Mouse (Mus musculus): ENCODE data around the gene Tspan12. TPM values are rescaled to one million over a fixed set of nuclear protein-coding genes. Genes with fewer than 3 reads are reported as not detected.

Gene Tspan12
- polyA plus RNA-seq, 1 experiment from 2014 or later = 111 TPM

- no peak overlapping the region for H3K9ac ChIP-seq (ENCODE audit: low read depth, low read length)
- no peaks in the 10 kb centered on the region for H3K4me1 ChIP-seq (replicated peaks; ENCODE audit: insufficient read depth, low read length)
- H3K27ac ChIP-seq = no peak overlapping the region
- no peak for TF ChIP-seq CTCF (IDR thresholded peaks at IDR 0.05; ENCODE audit: low read depth)
- DNase-seq (ENCODE audit: low spot score) = no peak
- H3K27me3 ChIP-seq (ENCODE audit: insufficient read depth, low read length) = no peaks in the 10 kb centered on the region
- no peak overlapping the region for H3K4me2 ChIP-seq (ENCODE audit: low read length)
- no peaks in the 10 kb centered on the region for H3K9me3 ChIP-seq (replicated peaks; ENCODE audit: low read length)
- no peak overlapping the region for H3K4me3 ChIP-seq (replicated peaks; ENCODE audit: low read depth, low read length)
- ATAC-seq (replicated peaks; ENCODE audit: low FRiP score, low read depth) = no peak
- whole genome bisulfite sequencing = 85% methylated on average over 7 of the region's 7 CpGs
- H3K36me3 ChIP-seq (ENCODE audit: insufficient read depth, low read length) = peaks cover 3% of the 10 kb centered on the region; the same call in 1 of the 2 replicates
These were observed 78.0 kb downstream of the Tspan12 start for GRCm38 (mm10) chr6:21774213-21774916.

- no peak overlapping the region for H3K4me2 ChIP-seq (ENCODE audit: low read length)
- H3K9me3 ChIP-seq (replicated peaks; ENCODE audit: low read length) = no peaks in the 10 kb centered on the region
- TF ChIP-seq CTCF (IDR thresholded peaks at IDR 0.05; ENCODE audit: low read depth) = no peak
- no peaks in the 10 kb centered on the region for H3K27me3 ChIP-seq (ENCODE audit: insufficient read depth, low read length)
- no peak overlapping the region for H3K27ac ChIP-seq
- WGBS = 66% methylated on average over 1 of the region's 1 CpGs
- no peak overlapping the region for H3K9ac ChIP-seq (ENCODE audit: low read depth, low read length)
- ATAC-seq (replicated peaks; ENCODE audit: low FRiP score, low read depth) (no peak), DNase-seq (ENCODE audit: low spot score) (no peak)
- H3K36me3 ChIP-seq (ENCODE audit: insufficient read depth, low read length) = peaks cover 3% of the 10 kb centered on the region; the same call in 1 of the 2 replicates
- no peaks in the 10 kb centered on the region for H3K4me1 ChIP-seq (replicated peaks; ENCODE audit: insufficient read depth, low read length)
- no peak overlapping the region for H3K4me3 ChIP-seq (replicated peaks; ENCODE audit: low read depth, low read length)
These were observed 82.9 kb downstream of the Tspan12 start for GRCm38 (mm10) chr6:21769447-21769809.

- Histone ChIP-seq H3K9me3 (replicated peaks; ENCODE audit: low read length) (no peaks in the 10 kb centered on the region), H3K9ac (ENCODE audit: low read depth, low read length) (no peak overlapping the region), H3K27ac (no peak overlapping the region; the same call in 1 of the 2 replicates), H3K4me3 (replicated peaks; ENCODE audit: low read depth, low read length) (no peak overlapping the region), H3K4me1 (replicated peaks; ENCODE audit: insufficient read depth, low read length) (no peaks in the 10 kb centered on the region), H3K27me3 (ENCODE audit: insufficient read depth, low read length) (no peaks in the 10 kb centered on the region), H3K36me3 (ENCODE audit: insufficient read depth, low read length) (peaks cover 3% of the 10 kb centered on the region; the same call in 1 of the 2 replicates), H3K4me2 (ENCODE audit: low read length) (no peak overlapping the region)
- TF ChIP-seq CTCF (IDR thresholded peaks at IDR 0.05; ENCODE audit: low read depth) = no peak
- ATAC-seq (replicated peaks; ENCODE audit: low FRiP score, low read depth) (no peak), DNase-seq (ENCODE audit: low spot score) (no peak)
- 63% methylated on average over 9 of the region's 9 CpGs for WGBS
These were observed 83.4 kb downstream of the Tspan12 start for GRCm38 (mm10) chr6:21768745-21769446.

GRCm38 (mm10) chr6:21767787-21768221, 84.5 kb downstream of the Tspan12 start:
- H3K27me3 ChIP-seq (ENCODE audit: insufficient read depth, low read length) = no peaks in the 10 kb centered on the region
- TF ChIP-seq CTCF (IDR thresholded peaks at IDR 0.05; ENCODE audit: low read depth) = no peak
- peaks cover 3% of the 10 kb centered on the region; the same call in 1 of the 2 replicates for H3K36me3 ChIP-seq (ENCODE audit: insufficient read depth, low read length)
- H3K4me3 ChIP-seq (replicated peaks; ENCODE audit: low read depth, low read length) = no peak overlapping the region
- ATAC-seq (replicated peaks; ENCODE audit: low FRiP score, low read depth) (no peak), DNase-seq (ENCODE audit: low spot score) (peak; percentile 73)
- no peak overlapping the region for H3K27ac ChIP-seq
- no peaks in the 10 kb centered on the region for H3K4me1 ChIP-seq (replicated peaks; ENCODE audit: insufficient read depth, low read length)
- H3K4me2 ChIP-seq (ENCODE audit: low read length) = no peak overlapping the region
- 63% methylated on average over 12 of the region's 12 CpGs for WGBS
- no peaks in the 10 kb centered on the region for H3K9me3 ChIP-seq (replicated peaks; ENCODE audit: low read length)
- no peak overlapping the region for H3K9ac ChIP-seq (ENCODE audit: low read depth, low read length)

- H3K4me2 ChIP-seq (ENCODE audit: low read length) = no peak overlapping the region
- H3K36me3 ChIP-seq (ENCODE audit: insufficient read depth, low read length) = no peaks in the 10 kb centered on the region
- H3K4me1 ChIP-seq (replicated peaks; ENCODE audit: insufficient read depth, low read length) = no peaks in the 10 kb centered on the region
- no peak for DNase-seq (ENCODE audit: low spot score)
- no peak for TF ChIP-seq CTCF (IDR thresholded peaks at IDR 0.05; ENCODE audit: low read depth)
- H3K9ac ChIP-seq (ENCODE audit: low read depth, low read length) = no peak overlapping the region
- H3K9me3 ChIP-seq (replicated peaks; ENCODE audit: low read length) = no peaks in the 10 kb centered on the region
- ATAC-seq (replicated peaks; ENCODE audit: low FRiP score, low read depth) = no peak
- no peak overlapping the region for H3K4me3 ChIP-seq (replicated peaks; ENCODE audit: low read depth, low read length)
- 81% methylated on average over 1 of the region's 1 CpGs for WGBS
- H3K27ac ChIP-seq = no peak overlapping the region
- no peaks in the 10 kb centered on the region for H3K27me3 ChIP-seq (ENCODE audit: insufficient read depth, low read length)
These were observed 104.8 kb downstream of the Tspan12 start for GRCm38 (mm10) chr6:21747536-21747935.

- Histone ChIP-seq H3K27me3 (ENCODE audit: insufficient read depth, low read length) (no peaks in the 10 kb centered on the region), H3K9ac (ENCODE audit: low read depth, low read length) (no peak overlapping the region), H3K36me3 (ENCODE audit: insufficient read depth, low read length) (no peaks in the 10 kb centered on the region), H3K4me2 (ENCODE audit: low read length) (no peak overlapping the region), H3K4me1 (replicated peaks; ENCODE audit: insufficient read depth, low read length) (no peaks in the 10 kb centered on the region), H3K9me3 (replicated peaks; ENCODE audit: low read length) (no peaks in the 10 kb centered on the region), H3K4me3 (replicated peaks; ENCODE audit: low read depth, low read length) (no peak overlapping the region), H3K27ac (no peak overlapping the region)
- DNase-seq (ENCODE audit: low spot score) (peak; percentile 88), ATAC-seq (replicated peaks; ENCODE audit: low FRiP score, low read depth) (no peak; the same call in 1 of the 2 replicates)
- TF ChIP-seq CTCF (IDR thresholded peaks at IDR 0.05; ENCODE audit: low read depth) = no peak
- 21% methylated on average over 3 of the region's 3 CpGs for WGBS
These were observed 107.6 kb downstream of the Tspan12 start for GRCm38 (mm10) chr6:21744615-21745266.

Data from kidney, postnatal 0 days (tissue).